Mouse (Mus musculus) thymus, postnatal 14 days (tissue): ENCODE data around the gene Thpo.

ENCODE experiments used
- DNase-seq: peaks from one replicate; pipeline ENCODE4 v3.0.0; 2021

Thpo gene

DNA sequence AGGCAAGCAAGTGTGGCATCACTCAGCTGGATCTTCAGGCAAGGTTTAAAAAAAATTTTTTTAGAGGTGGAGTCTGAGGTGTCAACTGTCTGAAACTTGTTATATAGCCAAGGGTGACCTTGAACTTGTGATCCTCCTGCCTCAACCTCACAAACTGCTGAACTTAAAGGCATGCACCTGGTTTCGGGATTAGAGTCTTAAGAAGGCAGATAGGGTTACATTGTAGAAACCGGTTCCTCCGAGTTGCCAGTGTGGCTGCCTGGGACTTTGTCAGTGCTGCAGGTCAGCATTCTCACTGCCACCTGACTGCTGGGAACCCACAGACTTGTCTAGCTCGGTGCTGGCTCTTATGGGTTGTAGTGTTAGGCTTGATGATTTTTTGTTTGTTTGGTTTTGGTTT is 11.1 kb downstream of the Thpo start:
- DNase-seq, result no peak

GRCm38 (mm10) chr16:20722736-20723135 is 11.6 kb downstream of the Thpo start:
- DNase-seq, result no peak

GRCm38 (mm10) chr16:20721808-20722207 is 12.5 kb downstream of the Thpo start:
- no peak for DNase-seq

DNA sequence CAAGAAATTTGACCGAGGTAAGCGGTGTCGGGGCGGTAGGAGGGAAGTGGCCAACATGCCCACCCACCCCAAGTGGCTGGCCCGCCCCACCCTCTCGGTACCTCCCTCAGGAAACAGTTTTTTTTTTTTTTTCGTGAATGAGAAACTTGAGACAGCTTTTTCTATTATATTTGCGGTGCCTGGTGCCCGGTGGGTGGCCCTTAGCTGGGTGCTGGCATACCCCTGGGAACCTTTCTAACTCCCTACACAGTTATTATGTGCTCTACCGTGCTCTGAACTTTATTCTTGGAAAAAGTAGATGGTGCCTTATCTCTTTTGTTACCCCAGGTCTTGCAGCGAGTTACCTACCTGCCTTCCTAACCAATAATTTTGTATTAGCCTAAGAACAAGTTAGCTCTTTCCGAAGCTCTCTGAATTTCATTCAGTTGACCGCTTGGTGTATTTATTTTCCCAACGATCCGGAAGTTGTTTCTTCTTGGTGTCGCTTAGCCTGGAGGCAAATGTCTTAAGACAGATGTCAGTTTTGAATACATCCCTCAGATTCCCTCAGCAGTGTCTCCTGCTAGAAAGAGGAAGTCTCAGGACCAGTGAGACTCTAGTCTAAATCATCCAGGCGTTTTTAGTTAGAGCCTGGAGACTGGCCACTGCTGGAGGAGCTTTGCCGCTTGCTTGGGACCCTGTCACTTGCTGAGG is 16.2 kb downstream of the Thpo start:
- DNase-seq, result no peak

DNA sequence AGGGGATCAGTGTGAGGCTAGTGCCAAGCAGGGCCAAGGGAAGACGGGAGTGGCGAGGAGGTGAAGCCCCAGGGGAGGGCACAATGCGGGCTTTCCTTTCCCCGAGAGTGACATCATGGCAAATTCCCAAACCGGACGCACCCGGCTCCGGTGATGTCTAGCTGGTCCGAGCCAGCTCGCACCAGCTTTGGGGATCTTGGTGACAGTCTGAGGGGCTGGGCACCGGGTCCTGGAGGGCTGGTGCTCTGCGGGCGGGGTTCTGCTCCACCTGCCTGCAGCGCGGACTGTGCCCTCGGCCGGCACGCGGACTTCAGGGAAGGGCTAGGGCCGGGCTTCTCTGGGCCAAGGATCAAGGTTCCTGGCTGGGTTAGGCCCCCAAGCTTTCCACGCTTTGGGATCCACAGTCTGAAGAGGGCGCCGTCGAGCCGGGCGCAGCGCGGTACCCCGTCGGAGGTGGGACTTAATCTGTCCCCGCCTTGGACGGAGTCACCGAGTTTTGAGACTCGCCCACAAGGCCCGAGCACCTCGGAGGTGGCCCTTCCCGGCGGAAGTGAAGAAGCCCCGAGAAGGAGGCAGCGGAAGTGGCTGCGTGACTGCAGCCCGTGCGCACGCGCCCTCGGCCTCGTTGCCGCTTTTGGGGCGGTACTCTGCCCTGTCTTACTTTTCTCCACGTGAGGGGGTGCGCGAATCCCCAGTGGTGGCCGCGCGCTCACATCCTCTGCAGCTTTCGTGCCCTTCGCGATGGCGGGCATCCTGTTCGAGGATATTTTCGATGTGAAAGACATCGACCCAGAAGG is 16.9 kb downstream of the Thpo start, which contains the start of the genes Polr2h and Clcn2:
Gene Polr2h, plus strand, starts transcription at position 485 of the 797 bp plus-strand sequence.
Gene Clcn2, minus strand, starts transcription at position 566 of the 797 bp plus-strand sequence.
- DNase-seq, result peak; percentile 97

GRCm38 (mm10) chr16:20716841-20717180 is 17.5 kb downstream of the Thpo start:
- DNase-seq, result no peak

- peak; percentile 85 for DNase-seq
These were observed 18.1 kb downstream of the Thpo start for GRCm38 (mm10) chr16:20715976-20716840.

GRCm38 (mm10) chr16:20715566-20715965 is 18.7 kb downstream of the Thpo start:
- no peak for DNase-seq

GRCm38 (mm10) chr16:20715161-20715560 is 19.1 kb downstream of the Thpo start:
- no peak for DNase-seq

DNA sequence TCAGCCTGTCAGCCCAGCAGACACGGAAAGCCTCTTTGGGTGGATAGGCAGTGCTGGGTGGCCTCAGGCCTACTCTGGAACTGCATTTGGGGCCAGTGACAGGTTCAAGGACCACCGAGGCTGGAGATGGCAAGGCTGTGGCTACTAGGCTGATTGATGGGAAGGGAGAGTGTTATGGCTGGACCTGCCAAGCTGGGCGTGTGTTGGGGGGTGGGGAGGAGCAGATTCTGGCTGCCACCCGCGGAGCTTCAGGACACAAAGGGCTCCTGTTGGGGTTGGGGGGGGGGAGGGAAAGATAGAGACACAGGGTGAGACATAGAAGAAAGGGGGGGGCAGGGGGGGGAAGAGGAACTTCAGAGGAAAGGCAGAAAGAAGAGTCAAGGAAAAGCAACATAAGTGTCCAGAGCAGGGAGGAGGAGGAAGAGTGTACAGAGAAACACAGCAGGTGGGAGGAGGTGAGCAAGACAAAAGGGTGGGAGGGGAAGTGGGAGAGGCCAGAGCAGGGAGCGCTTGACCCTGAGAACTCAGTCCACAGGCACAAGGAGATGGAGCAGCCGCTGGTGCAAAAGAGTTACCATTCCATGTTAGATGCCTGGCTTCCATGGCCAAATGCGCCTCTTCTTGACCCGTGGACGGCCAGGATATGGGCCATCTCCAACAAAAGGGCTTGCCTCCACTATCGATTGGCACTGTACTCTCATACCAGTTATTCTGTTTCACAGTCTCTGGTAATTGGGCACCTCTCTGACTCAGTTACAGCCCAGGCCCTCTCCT is 19.8 kb downstream of the Thpo start:
- no peak for DNase-seq

DNA sequence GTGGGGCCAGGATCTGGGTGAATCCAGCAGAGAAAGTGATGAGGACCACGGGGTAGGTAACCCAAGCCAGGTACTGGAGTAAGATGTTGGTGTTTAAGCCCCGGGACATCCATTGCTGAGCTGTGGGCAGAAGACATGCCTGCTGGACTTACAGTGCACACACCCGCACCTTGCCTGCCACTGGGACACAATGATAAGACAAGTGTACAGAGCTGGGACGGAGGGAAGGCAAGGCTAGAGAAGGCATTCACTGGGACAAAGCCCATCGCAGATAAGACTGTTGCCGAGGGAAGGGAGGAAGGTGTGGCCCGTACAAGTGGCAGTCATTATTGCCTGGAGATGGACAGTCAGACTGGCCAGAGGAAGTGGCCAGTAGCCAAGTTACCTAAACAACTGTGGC is 21.4 kb downstream of the Thpo start:
- DNase-seq, result no peak

DNA sequence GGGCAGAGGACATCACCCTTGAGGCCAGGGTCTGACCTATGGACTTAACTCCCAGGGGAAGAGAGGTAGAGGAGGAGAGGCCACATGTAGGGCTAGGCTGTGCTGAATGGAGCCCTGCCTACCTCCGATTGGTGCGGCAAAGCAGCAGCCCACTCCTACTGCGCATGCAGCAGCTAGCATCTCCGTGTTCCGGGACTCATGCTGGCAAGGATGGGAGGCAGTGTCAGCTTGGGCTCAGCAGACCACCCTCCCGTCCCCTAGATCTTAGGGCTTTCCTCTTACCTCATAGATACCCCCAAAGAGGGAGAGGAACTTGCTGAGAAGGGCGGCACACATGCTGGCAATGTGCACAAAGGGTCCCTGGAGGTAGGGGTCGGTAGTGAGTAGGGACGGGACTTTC is 22.1 kb downstream of the Thpo start:
- DNase-seq, result no peak

DNA sequence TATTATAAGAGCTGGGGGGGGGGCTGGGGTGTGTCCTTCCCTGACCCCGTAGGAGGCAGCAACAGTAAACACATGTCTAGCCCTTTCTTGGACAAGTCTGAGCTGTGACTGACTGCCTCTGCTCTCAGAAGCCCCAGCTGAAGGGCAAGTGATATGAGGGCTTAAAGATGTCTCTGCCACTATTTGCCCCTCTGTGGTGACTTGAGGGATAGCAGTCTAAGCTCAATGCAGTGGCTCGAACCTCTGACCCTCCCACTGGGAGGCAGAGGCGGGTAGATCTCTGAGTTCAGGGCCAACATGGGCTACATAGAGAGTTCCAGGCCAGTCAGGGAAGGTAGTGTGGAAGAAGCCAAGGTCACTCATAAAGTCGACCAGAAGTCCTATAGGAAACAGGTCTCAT is 23.5 kb downstream of the Thpo start:
- DNase-seq, result no peak

DNA sequence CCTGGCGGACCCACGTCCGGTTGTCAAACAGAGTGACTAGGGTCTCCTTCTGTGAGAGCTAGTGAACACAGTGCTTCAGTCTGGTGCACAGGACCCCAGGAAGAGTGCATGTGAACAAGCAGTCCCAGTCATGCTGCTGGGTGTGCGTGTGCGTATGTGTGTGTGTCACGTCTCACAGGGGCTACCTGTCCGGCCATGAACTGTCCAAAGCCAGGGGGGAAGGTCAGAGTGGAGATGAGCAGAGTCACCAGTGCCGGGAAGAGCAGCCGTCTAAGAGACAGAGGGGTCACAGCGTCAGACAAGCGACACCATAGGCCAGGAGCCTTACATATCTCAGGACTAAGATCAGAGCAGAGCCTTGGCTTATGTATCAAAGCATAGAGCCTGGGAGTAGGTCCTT is 23.9 kb downstream of the Thpo start:
- DNase-seq, result no peak

DNA sequence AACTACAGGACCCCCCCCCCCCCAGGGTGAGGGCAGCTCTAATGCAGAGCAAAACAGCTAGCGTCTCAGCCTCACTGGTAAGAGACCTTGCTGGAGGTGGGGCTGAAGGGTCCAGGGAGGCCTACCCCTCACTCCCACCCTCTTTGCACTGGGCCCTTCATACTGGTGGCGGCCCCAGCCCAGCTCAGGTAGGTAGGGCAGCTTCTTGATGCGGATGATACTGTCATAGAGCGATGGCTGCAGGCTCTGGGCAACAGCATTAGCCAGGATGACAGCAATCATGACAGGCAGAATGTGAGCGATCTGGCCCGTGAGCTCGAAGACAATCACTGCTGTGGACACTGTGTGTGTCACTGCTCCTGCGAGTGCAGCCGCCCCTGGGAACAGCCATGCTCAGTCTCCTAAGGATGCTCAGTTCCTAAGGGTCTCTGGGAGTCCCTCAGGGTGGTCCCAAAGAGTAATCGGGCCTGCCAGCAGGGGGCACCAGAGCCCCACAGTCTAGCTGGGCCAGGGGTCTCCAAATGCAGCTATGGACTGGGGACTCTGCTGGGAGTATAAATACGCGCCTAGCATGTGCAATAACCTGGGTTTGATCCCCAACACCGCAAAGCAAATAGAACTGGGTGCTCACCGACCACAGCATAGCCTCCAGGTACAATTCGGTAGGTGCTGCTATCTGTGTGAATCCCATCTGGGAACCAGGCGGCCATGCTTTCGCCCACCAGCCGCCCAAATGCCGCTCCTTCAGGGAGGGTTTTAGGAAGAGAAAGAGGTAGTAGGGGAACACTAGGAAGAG is 25.2 kb downstream of the Thpo start:
- DNase-seq, result peak; percentile 82

DNA sequence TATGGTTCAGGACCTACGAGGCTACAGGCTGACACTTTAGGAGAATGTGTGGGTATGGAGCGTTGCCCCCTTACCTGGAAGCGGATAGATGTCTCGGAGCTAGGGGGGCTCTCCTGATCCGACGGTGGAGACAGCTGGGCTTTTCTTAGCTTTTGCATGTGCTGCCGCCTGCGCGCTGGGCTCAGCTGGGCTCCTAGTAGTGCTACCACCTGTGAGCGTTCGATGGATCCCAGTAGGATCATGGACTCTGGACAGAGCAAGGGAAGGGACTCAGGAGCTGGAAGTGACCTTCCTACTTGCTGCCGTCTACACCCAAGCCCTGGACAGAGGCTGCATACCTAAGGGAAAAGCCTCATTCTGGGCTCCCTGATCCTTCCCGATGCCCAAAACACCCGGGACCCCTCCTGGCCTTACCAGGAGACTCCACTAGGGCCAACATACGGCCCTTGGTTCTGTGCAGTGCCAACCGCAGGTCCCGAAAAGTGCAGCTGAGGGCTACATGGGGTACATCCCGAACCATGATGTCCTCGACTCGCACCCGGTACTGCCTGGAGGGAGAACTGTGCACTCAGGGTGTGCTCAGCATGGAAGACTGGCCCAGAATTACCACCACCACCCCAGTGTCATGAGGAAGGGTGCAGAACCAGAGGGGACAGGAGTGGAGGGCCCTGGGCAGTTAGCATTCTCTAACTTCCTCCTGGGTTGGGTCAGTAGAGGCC is 25.9 kb downstream of the Thpo start:
- no peak for DNase-seq

GRCm38 (mm10) chr16:20706407-20707055 is 27.8 kb downstream of the Thpo start:
- DNase-seq, result no peak

- no peak for DNase-seq
These were observed 28.5 kb downstream of the Thpo start for GRCm38 (mm10) chr16:20705786-20706185.

GRCm38 (mm10) chr16:20703699-20704400 is 30.5 kb downstream of the Thpo start:
- no peak for DNase-seq

DNA sequence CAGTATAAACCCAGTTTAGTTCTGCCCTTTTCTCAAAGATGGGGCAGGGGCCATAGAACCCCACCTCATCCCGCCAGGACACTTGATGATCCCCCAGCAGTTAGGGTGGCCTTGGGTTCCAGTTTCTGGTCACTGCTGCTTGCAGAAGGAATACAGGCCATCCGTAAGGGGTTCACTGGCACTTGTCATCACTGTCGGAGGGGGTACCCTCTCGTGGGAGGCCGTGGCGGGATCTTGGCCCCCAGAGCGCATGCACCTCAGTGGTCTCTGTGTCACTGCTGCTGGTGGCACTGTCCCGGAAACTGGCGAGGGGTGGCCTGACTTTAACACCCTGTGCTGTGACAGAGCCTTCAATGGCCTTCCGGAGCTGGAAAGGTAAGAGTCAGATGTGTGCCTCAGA is 31.2 kb downstream of the Thpo start:
- DNase-seq, result no peak
